Mouse (Mus musculus) embryonic facial prominence, embryonic 13.5 days (tissue): ENCODE data around the gene Synpo2. TPM values are rescaled to one million over a fixed set of nuclear protein-coding genes. Genes with fewer than 3 reads are reported as not detected.
"Not testable (repeated sequence)": the region's sequence is repeated elsewhere in the genome, so short reads cannot be mapped to it uniquely, and the experiment has no call there.

Source experiments
- ATAC-seq: fragments of 200-750 bp; cut with Nextera tagmentation; 2 replicates; pipeline ENCODE4 v1.8.0; 2017; ENCODE audit warnings: low read depth; ENCODE audit not compliant: insufficient number of reproducible peaks, insufficient read depth, low FRiP score, low TSS enrichment
- H3K27ac ChIP-seq: fragments of 300-500 bp; sonication (generic); 2 replicates; pipeline ENCODE4 v1.5.1; 2015; ENCODE audit warnings: moderate library complexity, mild to moderate bottlenecking, inconsistent platforms
- H3K27me3 ChIP-seq: fragments of 300-500 bp; sonication (generic); 2 replicates; pipeline ENCODE4 v1.6.1; 2015; ENCODE audit warnings: mild to moderate bottlenecking, inconsistent platforms
- H3K36me3 ChIP-seq: fragments of 300-500 bp; sonication (generic); 2 replicates; pipeline ENCODE4 v1.6.1; 2015; ENCODE audit warnings: mild to moderate bottlenecking, inconsistent platforms
- H3K4me1 ChIP-seq: fragments of 300-500 bp; sonication (generic); 2 replicates; pipeline ENCODE4 v1.6.1; 2015; ENCODE audit warnings: inconsistent platforms
- H3K4me2 ChIP-seq: fragments of 300-500 bp; sonication (generic); 2 replicates; pipeline ENCODE4 v1.6.1; 2015; ENCODE audit warnings: moderate library complexity, mild to moderate bottlenecking, inconsistent platforms
- H3K4me3 ChIP-seq: fragments of 300-500 bp; sonication (generic); 2 replicates; pipeline ENCODE4 v1.5.1; 2015; ENCODE audit warnings: mild to moderate bottlenecking, inconsistent platforms
- H3K9ac ChIP-seq: fragments of 300-500 bp; sonication (generic); 2 replicates; pipeline ENCODE4 v1.6.1; 2015; ENCODE audit warnings: mild to moderate bottlenecking, inconsistent platforms
- H3K9me3 ChIP-seq: fragments of 300-500 bp; sonication (generic); 2 replicates; pipeline ENCODE4 v1.6.1; 2016; ENCODE audit warnings: inconsistent platforms
- WGBS: fragments of 180-500 bp; shearing (Covaris S2); methylation state at CpG from one replicate; pipeline ENCODE4 v1.1.7; 2015; ENCODE audit warnings: mixed read lengths; 5-methylcytosine and 5-hydroxymethylcytosine counted together
- polyA plus RNA-seq: library from polyadenylated mRNA; unstranded; fragments of >200 nt; fragmentation: Nextera tagmentation; extraction: Ambion mirVana; gene quantifications from 2 replicates; pipeline ENCODE4 v1.2.1, GENCODE M21; 2015

Synpo2 gene
- polyA plus RNA-seq, 1 experiment from 2014 or later: 7.2 TPM

DNA sequence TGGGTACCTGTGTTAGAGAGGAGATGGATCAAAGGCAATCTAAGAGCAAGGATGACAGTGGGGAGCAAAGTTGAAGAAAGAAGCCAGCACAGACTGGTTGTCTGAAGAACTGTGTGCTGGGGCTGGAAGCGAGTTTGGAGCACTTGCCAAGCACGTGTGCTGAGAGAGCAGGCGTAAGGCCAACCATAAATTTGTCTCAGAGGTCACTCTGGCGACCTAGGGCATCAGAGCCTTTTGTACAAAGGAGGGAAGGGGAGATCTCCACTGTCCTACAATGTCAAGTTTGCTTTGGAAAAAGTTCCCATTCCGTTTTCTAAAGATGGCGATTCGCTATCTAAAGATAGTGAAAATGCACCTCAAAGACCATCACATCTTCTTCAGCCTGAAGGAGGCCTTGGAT, 107.9 kb downstream of the Synpo2 start:
- no peaks in the 10 kb centered on the region for H3K9me3 ChIP-seq
- 82% methylated on average over 7 of the region's 7 CpGs for WGBS
- ATAC-seq: no peak
- no peaks in the 10 kb centered on the region for H3K4me1 ChIP-seq
- no peak overlapping the region for H3K27ac ChIP-seq
- H3K4me3 ChIP-seq: no peak overlapping the region
- H3K36me3 ChIP-seq: no peaks in the 10 kb centered on the region
- H3K27me3 ChIP-seq: 0 out of 2 replicates have a peak, but pooled peaks cover 1% of the 10 kb centered on the region
- no peak overlapping the region for H3K9ac ChIP-seq
- H3K4me2 ChIP-seq: no peak overlapping the region

DNA sequence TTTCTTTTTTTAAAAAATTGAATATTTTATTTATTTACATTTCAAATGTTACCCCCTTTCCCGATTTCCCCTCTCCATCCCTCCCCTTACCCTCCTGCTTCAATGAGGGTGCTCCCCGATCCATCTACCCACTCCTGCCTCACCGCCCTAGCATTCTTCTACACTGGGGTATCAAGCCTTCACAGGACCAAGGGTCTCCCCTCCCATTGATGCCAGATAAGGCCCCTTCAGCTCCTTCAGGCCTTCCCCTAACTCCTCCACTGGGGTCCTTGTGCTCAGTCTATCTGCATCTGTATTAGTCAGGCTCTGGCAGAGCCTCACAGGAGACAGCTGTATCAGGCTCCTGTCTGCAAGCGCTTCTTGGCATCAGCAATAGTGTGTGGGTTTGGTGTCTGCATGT, 109.2 kb downstream of the Synpo2 start:
- H3K36me3 ChIP-seq, H3K9me3 ChIP-seq, H3K4me3 ChIP-seq, H3K4me2 ChIP-seq, H3K27me3 ChIP-seq, H3K9ac ChIP-seq, H3K4me1 ChIP-seq, H3K27ac ChIP-seq, ATAC-seq: not testable (repeated sequence)
- 90% methylated on average over 4 of the region's 4 CpGs for WGBS

DNA sequence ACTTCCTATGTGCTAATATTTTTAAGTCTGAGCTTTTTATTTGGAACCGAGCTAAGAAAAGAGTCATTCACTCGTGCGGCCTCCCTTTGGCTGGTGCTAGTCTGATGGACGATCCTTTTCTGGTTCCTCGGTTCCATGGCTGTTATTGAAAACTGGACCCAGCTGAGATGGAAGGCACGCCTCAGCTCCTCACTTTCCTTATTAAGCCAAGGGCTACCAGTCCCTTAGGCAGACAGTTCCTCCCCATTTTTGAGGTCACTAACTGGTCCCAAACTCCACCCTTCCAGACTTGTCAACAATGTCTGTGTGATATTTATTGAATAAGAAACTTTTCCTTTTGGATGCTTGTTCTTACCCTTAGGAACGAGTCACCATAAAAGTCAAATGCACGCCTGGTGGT, 112.1 kb downstream of the Synpo2 start:
- no peak for ATAC-seq
- 86% methylated on average over 8 of the region's 8 CpGs for WGBS
- no peak overlapping the region for H3K4me3 ChIP-seq
- H3K36me3 ChIP-seq: no peaks in the 10 kb centered on the region
- H3K27me3 ChIP-seq: no peaks in the 10 kb centered on the region
- no peak overlapping the region for H3K4me2 ChIP-seq
- H3K9ac ChIP-seq: no peak overlapping the region
- no peaks in the 10 kb centered on the region for H3K9me3 ChIP-seq
- no peak overlapping the region for H3K27ac ChIP-seq
- no peaks in the 10 kb centered on the region for H3K4me1 ChIP-seq

DNA sequence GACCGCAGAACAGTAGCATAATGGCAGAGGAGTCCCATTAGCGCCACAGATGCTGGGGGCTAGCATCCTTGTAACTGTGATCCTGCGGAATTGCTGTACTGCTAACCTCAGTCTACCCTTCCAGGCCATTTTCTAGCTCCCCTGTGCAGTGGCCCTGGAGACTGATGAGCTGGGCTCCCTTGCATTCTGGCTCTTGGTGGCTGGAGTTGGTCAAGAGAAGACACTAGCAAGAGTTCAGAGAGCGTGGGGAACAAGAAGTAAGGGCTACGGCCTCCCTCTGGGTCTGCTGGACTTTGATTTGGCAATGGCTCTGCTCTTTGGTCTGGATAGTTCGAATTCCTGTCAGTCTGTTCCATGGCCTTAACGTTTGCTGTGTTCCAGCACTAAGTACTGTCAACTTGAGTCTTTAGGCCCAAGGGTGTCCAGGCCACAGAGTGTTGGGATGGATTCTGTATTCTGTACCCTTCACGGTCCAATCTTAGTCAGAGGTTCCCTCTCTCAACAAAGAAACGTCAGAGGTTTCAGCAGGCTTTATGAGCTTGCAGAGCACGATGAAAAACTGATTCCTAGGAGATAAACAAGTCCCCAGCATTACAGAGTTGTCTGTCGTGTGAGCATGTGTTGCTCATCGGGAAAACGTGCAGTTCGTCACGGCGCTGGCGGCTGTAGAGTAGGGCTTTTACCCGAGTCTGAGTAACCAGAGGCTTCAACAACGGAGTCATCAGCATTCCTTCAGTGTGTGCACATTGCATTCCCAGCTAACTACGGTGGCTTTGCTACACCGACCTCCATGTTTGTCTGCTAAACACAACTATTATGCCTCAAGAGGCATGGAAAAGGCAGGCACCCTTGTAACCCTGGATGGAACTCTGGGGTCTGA, 113.6 kb downstream of the Synpo2 start:
- Histone ChIP-seq H3K4me3 (no peak overlapping the region), H3K9ac (no peak overlapping the region), H3K27me3 (no peaks in the 10 kb centered on the region), H3K27ac (no peak overlapping the region), H3K4me1 (0 out of 2 replicates have a peak, but pooled peaks cover under 1% of the 10 kb centered on the region), H3K36me3 (no peaks in the 10 kb centered on the region), H3K4me2 (no peak overlapping the region), H3K9me3 (no peaks in the 10 kb centered on the region)
- 82% methylated on average over 21 of the region's 21 CpGs for WGBS
- ATAC-seq: no peak

DNA sequence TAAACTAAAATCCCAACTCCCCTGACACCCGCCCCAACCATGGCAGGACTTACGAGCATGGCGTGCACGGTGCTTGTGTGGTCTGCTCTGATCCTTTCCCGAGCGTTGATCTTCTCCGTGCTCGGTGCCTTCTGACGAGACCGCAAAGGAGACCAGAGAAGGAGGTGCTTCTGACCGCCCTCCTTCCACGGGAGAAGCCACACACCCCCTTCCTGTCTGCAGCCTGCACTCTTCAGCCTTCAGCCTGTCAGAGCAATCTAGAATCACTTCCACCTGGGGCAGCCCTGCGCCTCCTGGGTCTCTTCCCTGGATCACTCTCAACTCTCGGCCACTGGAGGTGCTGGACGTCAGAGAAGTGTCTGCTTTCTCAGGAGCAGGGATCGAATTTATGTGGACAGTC, 119.0 kb downstream of the Synpo2 start:
- Histone ChIP-seq H3K27ac (no peak overlapping the region), H3K9ac (no peak overlapping the region), H3K27me3 (no peaks in the 10 kb centered on the region; the same call in 1 of the 2 replicates), H3K36me3 (peaks cover 19% of the 10 kb centered on the region), H3K4me2 (peak overlapping the region; percentile 49), H3K4me1 (peaks cover 11% of the 10 kb centered on the region), H3K4me3 (0 out of 2 replicates have a peak overlapping the region, but pooled peaks have one; percentile 11), H3K9me3 (no peaks in the 10 kb centered on the region)
- 30% methylated on average over 16 of the region's 16 CpGs for WGBS
- ATAC-seq: no peak

DNA sequence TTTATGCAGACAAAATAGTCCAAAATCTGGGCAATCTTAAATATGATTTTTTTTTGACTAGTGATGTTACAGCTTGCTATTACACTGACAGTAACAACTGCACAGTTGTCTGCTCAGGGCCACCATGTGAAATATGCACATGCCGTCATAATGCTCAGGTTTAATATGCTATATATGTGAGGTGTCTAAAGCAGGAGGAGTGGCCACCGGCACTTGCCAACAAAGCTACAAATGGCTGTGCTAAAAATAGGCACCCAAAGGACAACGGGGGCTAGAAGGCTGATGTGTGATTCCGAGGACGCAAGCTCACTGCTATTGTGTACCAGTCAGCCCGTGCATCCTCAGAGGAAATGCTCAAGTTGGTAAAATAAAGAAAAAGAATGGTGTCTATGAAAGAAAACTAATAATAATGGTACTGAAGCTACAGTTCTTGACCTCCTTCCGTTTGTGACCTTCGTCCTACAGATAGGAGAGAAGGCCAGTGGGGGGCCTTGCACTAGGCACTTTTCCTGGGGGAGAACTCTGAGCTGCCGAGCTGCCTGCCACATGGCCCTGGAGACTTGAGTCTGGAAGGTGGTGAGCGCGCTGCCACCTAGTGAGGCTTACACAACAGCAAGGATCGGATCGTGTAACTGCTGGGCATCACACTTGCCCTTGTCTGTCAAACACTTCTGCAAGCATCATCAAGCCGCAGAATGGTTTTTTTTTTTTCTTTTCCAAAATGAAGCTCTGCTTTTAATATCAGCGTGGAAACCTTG, 120.0 kb downstream of the Synpo2 start:
- Histone ChIP-seq H3K27me3 (no peaks in the 10 kb centered on the region; the same call in 1 of the 2 replicates), H3K4me3 (no peak overlapping the region), H3K4me2 (peak overlapping the region; percentile 44), H3K27ac (no peak overlapping the region), H3K9ac (no peak overlapping the region), H3K4me1 (peaks cover 11% of the 10 kb centered on the region), H3K9me3 (no peaks in the 10 kb centered on the region), H3K36me3 (peaks cover 19% of the 10 kb centered on the region)
- 28% methylated on average over 15 of the region's 15 CpGs for WGBS
- ATAC-seq: no peak

DNA sequence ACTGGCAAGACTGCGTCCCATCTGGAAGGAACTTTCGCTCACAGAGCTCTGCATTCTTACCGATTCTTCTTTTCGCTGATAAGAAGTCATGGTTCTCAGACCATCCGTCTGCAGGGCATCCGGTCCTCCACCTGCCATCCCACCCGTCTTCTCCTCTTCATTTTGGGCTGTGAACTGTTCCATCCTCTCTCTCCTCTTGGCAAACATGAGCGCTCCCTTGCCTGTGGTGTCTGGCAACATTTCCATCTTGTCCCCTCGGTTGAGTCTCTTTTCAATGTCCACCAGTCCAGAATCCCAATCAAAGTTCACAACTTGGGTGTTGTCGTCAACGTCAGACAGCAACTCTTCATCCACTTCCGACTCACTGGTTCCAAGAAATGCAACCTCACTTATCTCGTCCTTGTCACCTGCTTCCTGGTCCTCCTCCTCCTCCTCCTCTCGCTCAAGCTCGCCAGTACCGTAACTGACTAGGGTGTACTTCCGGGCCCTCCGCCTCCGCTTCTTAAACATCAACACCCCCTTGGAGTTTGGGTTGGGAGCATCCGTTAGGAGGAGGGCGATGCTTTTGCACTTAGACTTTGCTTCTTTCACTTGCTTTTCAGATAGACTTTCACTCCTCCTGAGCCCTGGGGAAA, 121.8 kb downstream of the Synpo2 start:
- no peak for ATAC-seq
- Histone ChIP-seq H3K27ac (no peak overlapping the region), H3K9me3 (no peaks in the 10 kb centered on the region), H3K4me1 (peaks cover 11% of the 10 kb centered on the region), H3K9ac (no peak overlapping the region), H3K4me3 (no peak overlapping the region), H3K27me3 (no peaks in the 10 kb centered on the region; the same call in 1 of the 2 replicates), H3K36me3 (peaks cover 19% of the 10 kb centered on the region), H3K4me2 (no peak overlapping the region)
- 93% methylated on average over 21 of the region's 21 CpGs for WGBS

DNA sequence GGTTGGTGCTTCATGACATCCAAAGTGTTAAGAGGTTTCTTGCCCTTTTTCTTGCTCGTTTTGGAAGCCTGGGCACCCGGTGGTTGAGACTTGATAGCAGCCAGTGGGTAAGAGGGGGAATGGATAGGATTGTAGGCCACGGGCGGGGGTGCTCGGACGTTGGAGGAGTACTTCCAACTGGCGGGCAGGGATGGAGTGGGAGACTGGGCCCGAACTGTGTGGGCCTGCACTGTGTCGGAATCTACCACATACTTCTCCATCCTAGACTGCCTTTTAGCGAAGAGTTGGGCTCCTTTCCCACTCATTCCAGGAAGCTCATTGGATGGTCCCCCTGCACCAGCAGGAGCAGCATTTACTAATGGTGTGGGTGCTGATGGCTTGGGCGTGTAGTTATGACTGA, 123.2 kb downstream of the Synpo2 start:
- H3K4me1 ChIP-seq: peaks cover 17% of the 10 kb centered on the region
- H3K4me2 ChIP-seq: no peak overlapping the region
- no peaks in the 10 kb centered on the region; the same call in 1 of the 2 replicates for H3K27me3 ChIP-seq
- no peaks in the 10 kb centered on the region for H3K9me3 ChIP-seq
- H3K36me3 ChIP-seq: peaks cover 19% of the 10 kb centered on the region
- 0 out of 2 replicates have a peak, but pooled peaks have one; percentile 48 for ATAC-seq
- no peak overlapping the region for H3K27ac ChIP-seq
- no peak overlapping the region for H3K9ac ChIP-seq
- 96% methylated on average over 11 of the region's 11 CpGs for WGBS
- no peak overlapping the region for H3K4me3 ChIP-seq

DNA sequence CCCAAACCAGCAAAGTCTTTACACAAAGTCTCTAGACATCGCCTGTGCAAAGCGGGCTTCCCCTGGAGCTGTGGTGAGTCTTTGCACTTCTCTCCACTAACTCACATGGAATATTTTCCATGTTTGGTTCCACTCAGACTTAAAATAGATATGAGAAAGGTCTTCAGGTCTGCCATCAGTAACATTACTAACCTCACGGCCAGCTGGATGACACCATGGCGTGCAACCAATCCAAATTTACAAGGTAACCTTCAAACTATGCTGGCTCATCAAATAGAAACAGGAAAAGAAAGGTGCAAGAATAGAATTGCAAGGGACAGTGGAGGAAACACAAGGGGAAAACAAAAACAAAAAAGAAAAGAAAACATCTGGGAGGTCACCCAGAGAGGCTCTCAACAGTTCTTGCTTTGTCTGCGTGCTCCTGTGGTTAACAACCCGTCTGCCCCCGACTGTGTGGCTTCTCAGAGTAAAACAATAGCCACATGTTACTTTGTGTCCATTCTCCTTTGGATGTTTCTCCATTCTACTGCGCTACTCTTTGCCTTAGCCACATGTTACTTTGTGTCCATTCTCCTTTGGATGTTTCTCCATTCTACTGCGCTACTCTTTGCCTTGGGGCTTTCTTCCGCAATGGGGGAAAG, 124.8 kb downstream of the Synpo2 start:
- Histone ChIP-seq H3K36me3 (peaks cover 19% of the 10 kb centered on the region), H3K4me3 (no peak overlapping the region), H3K9ac (no peak overlapping the region), H3K4me1 (peaks cover 17% of the 10 kb centered on the region), H3K4me2 (no peak overlapping the region), H3K27me3 (no peaks in the 10 kb centered on the region), H3K9me3 (no peaks in the 10 kb centered on the region), H3K27ac (no peak overlapping the region)
- WGBS: 73% methylated on average over 10 of the region's 10 CpGs
- no peak for ATAC-seq

DNA sequence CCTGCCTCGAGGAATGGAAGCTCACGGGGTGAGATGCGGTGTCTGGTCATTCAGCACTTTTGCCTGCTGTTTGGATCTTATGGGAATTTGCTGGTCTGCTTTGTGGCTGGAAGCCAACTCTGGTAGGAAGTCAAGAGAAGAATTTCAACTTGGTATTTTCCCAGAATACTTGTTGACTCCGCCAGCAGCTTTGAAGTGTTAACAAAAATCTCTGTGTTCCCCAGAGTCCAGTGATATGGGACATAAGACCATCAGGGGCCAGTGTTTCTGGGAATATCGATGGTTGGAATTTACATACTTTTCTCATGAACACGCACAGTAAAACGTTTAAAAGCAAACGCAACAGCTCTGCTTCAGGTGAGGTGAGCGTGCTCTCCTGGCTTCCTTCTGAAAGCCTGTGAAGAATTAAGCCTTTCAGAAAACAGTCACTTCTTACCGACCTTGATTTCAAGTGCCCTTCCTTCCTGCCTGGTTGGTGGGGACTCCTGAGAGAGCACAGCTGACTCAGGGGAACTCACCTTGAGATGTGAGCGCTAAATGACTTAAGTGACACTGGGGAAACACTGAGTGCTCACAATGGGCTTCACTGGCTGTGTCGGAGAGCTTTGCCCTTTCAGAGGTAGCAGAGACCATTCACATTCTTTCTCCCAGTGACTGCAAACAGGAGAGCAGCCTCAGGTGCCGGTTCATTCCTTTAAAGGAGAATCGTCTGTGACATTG, 128.0 kb downstream of the Synpo2 start:
- H3K9me3 ChIP-seq: no peaks in the 10 kb centered on the region
- ATAC-seq: no peak
- no peak overlapping the region for H3K9ac ChIP-seq
- H3K27ac ChIP-seq: no peak overlapping the region
- 54% methylated on average over 14 of the region's 14 CpGs for WGBS
- H3K36me3 ChIP-seq: peaks cover 8% of the 10 kb centered on the region
- no peak overlapping the region for H3K4me3 ChIP-seq
- no peak overlapping the region for H3K4me2 ChIP-seq
- no peaks in the 10 kb centered on the region for H3K27me3 ChIP-seq
- peaks cover 14% of the 10 kb centered on the region for H3K4me1 ChIP-seq

DNA sequence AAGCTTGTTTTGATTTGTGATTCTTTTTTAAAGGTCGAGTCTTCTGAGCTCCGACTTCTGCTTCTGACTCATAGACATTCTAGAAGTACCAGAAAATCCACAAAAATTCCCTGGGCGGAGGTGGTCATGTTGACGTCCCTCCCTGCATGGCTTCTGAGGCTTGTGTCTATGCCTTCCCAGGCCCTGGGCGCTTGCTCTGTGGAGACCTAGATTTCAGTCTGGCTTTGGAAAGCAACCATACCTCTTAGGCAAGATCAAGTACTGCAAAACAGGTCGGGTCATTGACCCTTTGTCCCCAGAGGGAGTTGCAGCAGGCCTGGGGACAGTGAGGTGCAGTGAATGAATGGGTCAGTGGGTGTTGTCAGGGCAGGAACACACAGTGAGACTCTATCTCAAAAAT, 131.6 kb downstream of the Synpo2 start:
- Histone ChIP-seq H3K4me2 (no peak overlapping the region), H3K9me3 (no peaks in the 10 kb centered on the region), H3K27me3 (no peaks in the 10 kb centered on the region), H3K27ac (no peak overlapping the region), H3K4me3 (no peak overlapping the region), H3K9ac (no peak overlapping the region), H3K4me1 (peaks cover 14% of the 10 kb centered on the region), H3K36me3 (no peaks in the 10 kb centered on the region)
- 47% methylated on average over 6 of the region's 6 CpGs for WGBS
- no peak for ATAC-seq
